Mouse (Mus musculus) bone marrow, adult 2 months (tissue): ENCODE data around the gene Tenm4. TPM values are rescaled to one million over a fixed set of nuclear protein-coding genes. Genes with fewer than 3 reads are reported as not detected.

Experiments used
- H3K27ac ChIP-seq: fragments of 200-500 bp; 2 replicates; pipeline ENCODE4 v1.5.1; 2012; ENCODE audit warnings: low read depth, mild to moderate bottlenecking, control low read depth, inconsistent platforms, low read length; ENCODE audit not compliant: control insufficient read depth, poor library complexity, insufficient read depth
- H3K4me1 ChIP-seq: fragments of 200-500 bp; 2 replicates; pipeline ENCODE4 v1.6.1; 2011; ENCODE audit warnings: low read length; ENCODE audit not compliant: control insufficient read depth, insufficient read depth
- H3K4me3 ChIP-seq: fragments of 200-500 bp; replicated peaks from 2 replicates; pipeline ENCODE3; 2011; ENCODE audit warnings: mild to moderate bottlenecking, low read depth, low read length, control low read depth; ENCODE audit not compliant: control insufficient read depth
- CTCF ChIP-seq: fragments of 200-500 bp; IDR thresholded peaks from 2 replicates; pipeline ENCODE4 v1.5.1; 2011; ENCODE audit warnings: low read length, control low read depth; ENCODE audit not compliant: control insufficient read depth, insufficient read depth
- POLR2A ChIP-seq: fragments of 200-500 bp; IDR thresholded peaks from 2 replicates; pipeline ENCODE4 v1.6.1; 2011; ENCODE audit warnings: low read depth, mild to moderate bottlenecking, control low read depth, low read length, borderline replicate concordance; ENCODE audit not compliant: control insufficient read depth
- whole genome bisulfite sequencing: fragments of 180-500 bp; shearing (Covaris S2); methylation state at CpG from one replicate; pipeline ENCODE4 v1.1.7; 2018; 5-methylcytosine and 5-hydroxymethylcytosine counted together
- polyA plus RNA-seq: library from polyadenylated mRNA; stranded (reverse); fragments of >200 nt; gene quantifications from 2 replicates; pipeline ENCODE4 v1.2.4, GENCODE M21; 2011; ENCODE audit warnings: low replicate concordance; ENCODE audit not compliant: missing spikeins, insufficient read depth, insufficient read length

Gene Tenm4
- polyA plus RNA-seq, 1 experiment: 1.3 TPM

DNA sequence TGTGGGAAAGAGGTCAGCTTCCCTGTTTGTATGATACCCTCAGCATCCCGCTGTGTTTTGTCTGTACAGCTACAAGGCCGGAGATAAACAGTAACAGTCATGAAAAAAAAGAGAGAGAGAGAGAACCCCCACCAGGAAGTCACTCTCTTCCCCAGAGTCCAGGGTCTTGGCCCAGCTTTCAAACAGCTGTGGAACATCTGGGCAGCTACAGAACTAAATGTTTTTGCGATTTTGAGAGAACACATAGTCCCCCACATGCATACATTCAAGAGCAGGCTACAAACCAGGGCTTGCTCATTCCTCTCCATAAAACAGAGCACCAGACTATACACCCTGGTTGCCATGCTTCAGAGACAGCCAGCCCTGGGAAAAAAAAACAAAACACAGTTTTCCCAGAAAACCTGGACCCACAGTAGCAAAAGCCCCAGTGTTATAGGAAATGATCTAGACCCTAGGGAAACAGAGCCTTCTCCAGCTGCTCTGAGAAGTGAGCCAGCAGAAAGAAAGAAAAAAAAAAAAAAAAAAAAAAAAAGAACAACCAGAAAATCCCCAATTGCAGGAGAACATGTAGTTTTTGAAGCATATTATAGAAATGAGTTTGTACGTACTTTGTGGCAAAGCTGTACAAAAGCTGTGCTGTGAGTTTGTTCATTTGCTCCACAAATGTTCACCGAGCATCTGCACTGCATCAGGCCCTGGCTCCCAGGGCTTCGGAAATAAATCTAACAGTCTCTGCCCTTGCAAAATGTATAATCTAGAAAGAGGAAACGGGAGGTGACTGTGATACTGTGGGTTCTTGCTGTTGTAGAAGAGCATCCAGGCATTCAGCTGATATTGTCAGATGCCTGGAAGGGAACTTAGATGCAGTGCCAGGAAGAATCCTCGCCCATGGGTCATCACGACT, 642.7 kb downstream of the Tenm4 start:
- H3K4me3 ChIP-seq: no peak overlapping the region
- TF ChIP-seq POLR2A (no peak), CTCF (no peak)
- no peak overlapping the region for H3K27ac ChIP-seq
- H3K4me1 ChIP-seq: no peaks in the 10 kb centered on the region; the same call in 1 of the 2 replicates
- WGBS: 46% methylated on average over 9 of the region's 9 CpGs

DNA sequence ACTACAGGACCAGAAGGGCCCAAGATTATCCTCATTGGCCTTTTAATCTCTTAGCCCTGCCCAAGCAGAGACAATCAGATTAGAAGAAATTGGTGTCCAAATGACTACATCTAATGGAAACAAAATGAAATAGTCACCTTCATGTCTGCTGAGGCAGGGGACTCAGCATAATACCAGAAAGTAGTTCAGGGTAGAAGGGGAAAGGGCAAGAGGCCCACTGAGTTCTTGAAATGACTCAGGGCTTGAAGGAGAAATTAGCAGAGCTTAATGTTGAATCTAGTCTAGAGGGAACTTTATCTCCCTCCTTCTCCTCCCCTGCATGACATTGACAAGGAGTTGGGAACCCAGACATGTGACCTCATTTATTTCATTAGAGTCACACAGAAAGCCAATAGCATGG, 643.5 kb downstream of the Tenm4 start:
- H3K4me1 ChIP-seq: no peaks in the 10 kb centered on the region; the same call in 1 of the 2 replicates
- no peak for TF ChIP-seq CTCF
- H3K4me3 ChIP-seq: no peak overlapping the region
- no peak overlapping the region for H3K27ac ChIP-seq

DNA sequence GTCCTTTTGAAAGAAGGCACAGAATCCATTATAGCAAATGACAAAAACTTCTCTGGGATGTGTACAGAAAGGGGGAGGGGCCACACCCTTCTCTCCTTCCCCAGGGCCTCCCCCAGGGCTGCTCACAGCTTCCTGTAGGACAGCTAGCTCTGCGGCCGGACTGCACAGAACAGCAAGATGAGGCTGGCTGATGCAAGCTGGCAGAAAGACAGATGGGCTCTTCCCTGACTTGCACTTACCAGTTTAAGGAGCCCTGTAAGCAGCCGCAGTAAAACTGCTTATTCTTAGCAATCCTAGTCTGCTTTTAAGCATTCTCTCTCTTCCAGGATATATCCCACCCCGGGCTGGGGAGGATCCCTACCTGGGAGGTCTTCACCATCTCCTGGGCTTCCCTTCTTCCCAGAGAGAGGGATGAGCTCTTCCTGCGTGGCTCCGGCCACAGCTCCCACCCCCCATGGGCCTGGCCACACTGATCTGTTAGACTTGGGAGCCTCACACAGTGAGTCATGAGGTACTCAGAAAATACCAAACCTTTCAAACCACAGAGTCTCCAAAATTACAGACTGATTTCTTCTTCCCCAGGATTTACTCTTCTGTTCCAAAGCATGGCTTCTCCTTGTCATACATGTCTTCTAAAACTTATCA, 646.1 kb downstream of the Tenm4 start:
- no peak overlapping the region for H3K27ac ChIP-seq
- H3K4me1 ChIP-seq: no peaks in the 10 kb centered on the region
- TF ChIP-seq POLR2A (no peak), CTCF (no peak)
- no peak overlapping the region for H3K4me3 ChIP-seq
- 49% methylated on average over 6 of the region's 6 CpGs for WGBS

DNA sequence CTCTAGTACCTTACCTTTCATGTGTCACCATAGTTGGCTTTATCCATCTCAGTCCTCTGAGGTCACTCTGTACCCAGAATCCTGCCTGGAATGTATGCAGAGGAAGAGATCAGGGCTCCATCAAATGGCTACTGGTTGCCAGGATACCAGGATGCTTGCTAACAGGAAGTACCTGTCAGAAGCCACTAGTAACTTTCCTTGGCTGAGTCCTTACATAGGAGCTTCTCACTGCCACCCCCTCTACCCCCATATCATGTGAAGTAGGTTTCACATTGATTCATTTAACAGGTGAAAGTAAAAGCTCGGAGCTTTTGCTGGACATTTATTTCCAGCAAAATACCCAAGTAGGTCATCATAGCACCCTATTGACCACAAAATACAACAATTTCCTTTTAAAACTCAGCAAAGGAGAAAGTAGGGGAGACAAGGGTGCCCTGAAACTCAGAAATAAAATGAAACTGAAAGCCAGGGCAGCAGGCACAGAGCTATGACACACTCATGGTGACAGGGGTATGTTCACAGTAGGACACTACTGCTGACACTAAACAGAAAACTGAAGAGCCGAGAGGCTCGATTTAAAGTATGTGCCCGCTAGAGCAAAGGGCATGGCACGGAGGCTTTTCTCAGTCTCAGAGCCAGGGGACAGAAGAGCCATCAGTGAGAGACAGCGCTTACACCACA, 647.3 kb downstream of the Tenm4 start:
- H3K4me1 ChIP-seq: no peaks in the 10 kb centered on the region
- 72% methylated on average over 6 of the region's 6 CpGs for WGBS
- TF ChIP-seq CTCF (no peak), POLR2A (no peak)
- H3K4me3 ChIP-seq: no peak overlapping the region
- no peak overlapping the region for H3K27ac ChIP-seq

DNA sequence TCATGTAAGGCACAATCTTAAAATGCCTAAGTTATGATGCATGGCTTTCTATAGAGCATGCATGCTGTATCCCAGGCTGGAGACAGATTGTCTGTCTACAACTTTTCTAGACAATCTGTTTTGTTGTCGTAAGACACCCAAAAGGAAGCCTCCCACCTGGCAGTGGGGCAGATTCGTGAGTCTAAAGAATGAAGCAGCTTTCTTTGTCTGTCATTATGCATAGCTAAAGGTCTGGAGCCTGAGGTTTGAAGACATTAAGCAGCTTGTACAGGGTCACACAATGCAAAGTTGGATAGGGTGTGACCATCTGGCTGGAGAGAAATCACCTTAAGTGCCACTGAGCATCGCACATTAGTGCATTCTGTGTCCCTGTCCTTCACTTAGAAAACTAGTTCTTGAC, 648.5 kb downstream of the Tenm4 start:
- WGBS: 85% methylated on average over 3 of the region's 3 CpGs
- TF ChIP-seq CTCF (no peak), POLR2A (no peak)
- Histone ChIP-seq H3K27ac (no peak overlapping the region), H3K4me1 (no peaks in the 10 kb centered on the region), H3K4me3 (no peak overlapping the region)

GRCm38 (mm10) chr7:96820343-96820742, 649.3 kb downstream of the Tenm4 start:
- 85% methylated on average over 6 of the region's 6 CpGs for WGBS

GRCm38 (mm10) chr7:96826101-96826500, 655.1 kb downstream of the Tenm4 start:
- Histone ChIP-seq H3K27ac (no peak overlapping the region), H3K4me1 (peaks cover 2% of the 10 kb centered on the region; the same call in 1 of the 2 replicates), H3K4me3 (no peak overlapping the region)
- WGBS: 29% methylated on average over 6 of the region's 6 CpGs
- TF ChIP-seq CTCF: no peak
- TF ChIP-seq POLR2A: no peak

More at GRCm38 (mm10) chr7:96820343-96820742, 649.3 kb downstream of the Tenm4 start:
- Histone ChIP-seq H3K4me3 (no peak overlapping the region), H3K4me1 (no peaks in the 10 kb centered on the region), H3K27ac (no peak overlapping the region)
- TF ChIP-seq POLR2A: no peak
- no peak for TF ChIP-seq CTCF

DNA sequence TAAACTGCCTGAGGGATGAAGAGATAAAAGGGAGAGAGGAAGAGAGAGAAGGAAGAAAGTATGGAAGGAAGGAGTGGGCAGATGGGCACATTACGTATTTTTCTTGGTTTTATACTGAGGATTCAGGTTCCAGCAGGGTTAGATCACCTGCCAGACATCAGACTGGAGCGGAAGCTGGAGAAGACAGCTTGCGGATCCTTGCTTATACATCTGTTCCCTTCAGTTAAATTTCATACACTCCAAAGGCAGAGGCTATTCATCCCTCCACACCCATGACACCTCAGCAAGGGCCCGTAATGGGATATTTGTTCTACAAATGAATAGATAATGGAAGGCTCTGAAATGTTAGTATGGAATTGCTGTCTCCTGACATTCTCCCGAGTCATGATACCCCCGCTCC, 655.6 kb downstream of the Tenm4 start:
- H3K4me3 ChIP-seq: no peak overlapping the region
- no peak for TF ChIP-seq CTCF
- TF ChIP-seq POLR2A: no peak
- H3K4me1 ChIP-seq: peaks cover 2% of the 10 kb centered on the region; the same call in 1 of the 2 replicates
- WGBS: 88% methylated on average over 6 of the region's 6 CpGs
- H3K27ac ChIP-seq: no peak overlapping the region
